Mouse (Mus musculus): ENCODE results near the gene Tlr7. TPM values are rescaled to one million over a fixed set of nuclear protein-coding genes. Genes with fewer than 3 reads are reported as not detected.

Gene Tlr7
- total and polyA plus RNA-seq, 3 experiments: 10.2 to 34.2 (median 27.9) TPM

GRCm38 (mm10) chrX:167344356-167344755 lies 14.0 kb upstream of the Tlr7 start:
- Histone ChIP-seq H3K9ac (ENCODE audit: insufficient read depth, low read depth) (no peak overlapping the region), H3K27ac (ENCODE audit: insufficient read depth, low read depth) (no peak overlapping the region), H3K4me1 (ENCODE audit: control insufficient read depth in 1 of 2, insufficient read depth in 2 of 2) (peaks cover 4 to 37% of the 10 kb centered on the region in 2 experiments; a peak in 3 of 4 replicates), H3K27me3 (replicated peaks) (no peaks in the 10 kb centered on the region), H3K9me3 (replicated peaks; ENCODE audit: low read length) (no peaks in the 10 kb centered on the region), H3K4me3 (replicated peaks in 1 of 3; ENCODE audit: low read depth in 2 of 3, low read length in 2 of 3, poor library complexity in 1 of 3) (no peak overlapping the region), H3K79me2 (replicated peaks; ENCODE audit: control insufficient read depth, extremely low read depth, insufficient read depth, poor library complexity, severe bottlenecking) (no peaks in the 10 kb centered on the region), H3K36me3 (replicated peaks in 1 of 2; ENCODE audit: control insufficient read depth in 1 of 2, insufficient read depth in 1 of 2, low read length in 1 of 2) (peaks cover 0 to 7% of the 10 kb centered on the region in 2 experiments), H3K4me2 (ENCODE audit: insufficient read depth, low read depth, poor library complexity, severe bottlenecking) (no peak overlapping the region)
- no peak for TF ChIP-seq SIN3A (IDR thresholded peaks at IDR 0.05; ENCODE audit: low read length)
- no peak for TF ChIP-seq EP300 (IDR thresholded peaks at IDR 0.05; ENCODE audit: low read length)
- TF ChIP-seq POLR2AphosphoS2 (IDR thresholded peaks at IDR 0.05; ENCODE audit: low read depth, low read length): no peak
- no peak for TF ChIP-seq MAX (IDR thresholded peaks at IDR 0.05; ENCODE audit: low read length)
- TF ChIP-seq UBTF (IDR thresholded peaks at IDR 0.05; ENCODE audit: low read depth, low read length): no peak
- no peak for TF ChIP-seq MAFK (IDR thresholded peaks at IDR 0.05; ENCODE audit: insufficient replicate concordance, low read length)
- no peak for TF ChIP-seq JUND (conservative IDR thresholded peaks at IDR 0.05; ENCODE audit: low read depth, low read length)
- no peak for TF ChIP-seq MEF2A (IDR thresholded peaks at IDR 0.05; ENCODE audit: borderline replicate concordance, low read depth, low read length)
- no peak for TF ChIP-seq MYC (IDR thresholded peaks at IDR 0.05; ENCODE audit: low read depth, low read length)
- no peak for TF ChIP-seq GABPA (IDR thresholded peaks at IDR 0.05; ENCODE audit: insufficient replicate concordance, low read depth, low read length)
- TF ChIP-seq MXI1 (IDR thresholded peaks at IDR 0.05; ENCODE audit: low read depth, low read length): no peak
- TF ChIP-seq BHLHE40 (IDR thresholded peaks at IDR 0.05; ENCODE audit: low read depth, low read length): no peak
- TF ChIP-seq CHD1 (IDR thresholded peaks at IDR 0.05; ENCODE audit: low read depth, low read length): no peak
- no peak for TF ChIP-seq TBP (conservative IDR thresholded peaks at IDR 0.05; ENCODE audit: low read depth, low read length)
- TF ChIP-seq NRF1 (IDR thresholded peaks at IDR 0.05; ENCODE audit: low read depth, low read length): no peak
- DNase-seq (ENCODE audit: extremely low read depth): no peak
- in situ Hi-C loops (cut with MboI; ENCODE audit: low pct_ligation_motif_present, low pct_unique_long_range_greater_than_20kb, low sequenced_read_pairs): no loop called here
- dilution Hi-C loops (cut with MboI; ENCODE audit: extremely low pct_ligation_motif_present, extremely low pct_unique_long_range_greater_than_20kb, low sequenced_read_pairs): no loop called here

GRCm38 (mm10) chrX:167341811-167342210 lies 11.5 kb upstream of the Tlr7 start:
- H3K27ac ChIP-seq (ENCODE audit: insufficient read depth, low read depth): no peak overlapping the region
- in situ Hi-C loops (cut with MboI; ENCODE audit: low pct_ligation_motif_present, low pct_unique_long_range_greater_than_20kb, low sequenced_read_pairs): no loop called here
- H3K9ac ChIP-seq (ENCODE audit: insufficient read depth, low read depth): no peak overlapping the region
- no peaks in the 10 kb centered on the region for H3K9me3 ChIP-seq (replicated peaks; ENCODE audit: low read length)
- no peaks in the 10 kb centered on the region for H3K79me2 ChIP-seq (replicated peaks; ENCODE audit: control insufficient read depth, extremely low read depth, insufficient read depth, poor library complexity, severe bottlenecking)
- no peak for DNase-seq (ENCODE audit: extremely low read depth)
- H3K36me3 ChIP-seq (replicated peaks in 1 of 2; ENCODE audit: control insufficient read depth in 1 of 2, insufficient read depth in 1 of 2, low read length in 1 of 2): no peaks in the 10 kb centered on the region
- H3K27me3 ChIP-seq (replicated peaks): no peaks in the 10 kb centered on the region
- TF ChIP-seq EP300 (IDR thresholded peaks at IDR 0.05; ENCODE audit: low read length) (no peak), TCF12 (IDR thresholded peaks at IDR 0.05; ENCODE audit: low read depth, low read length) (no peak), GABPA (IDR thresholded peaks at IDR 0.05; ENCODE audit: insufficient replicate concordance, low read depth, low read length) (no peak), ETS1 (conservative IDR thresholded peaks at IDR 0.05; ENCODE audit: low read depth, low read length) (no peak), MYC (IDR thresholded peaks at IDR 0.05; ENCODE audit: low read depth, low read length) (no peak), NELFE (IDR thresholded peaks at IDR 0.05; ENCODE audit: low read depth, low read length) (no peak)
- H3K4me3 ChIP-seq (replicated peaks in 1 of 3; ENCODE audit: low read depth in 2 of 3, low read length in 2 of 3, poor library complexity in 1 of 3): no peak overlapping the region
- H3K4me2 ChIP-seq (ENCODE audit: insufficient read depth, low read depth, poor library complexity, severe bottlenecking): no peak overlapping the region
- H3K4me1 ChIP-seq (ENCODE audit: control insufficient read depth in 1 of 2, insufficient read depth in 2 of 2): peaks cover 4 to 34% of the 10 kb centered on the region in 2 experiments; a peak in 3 of 4 replicates
- dilution Hi-C loops (cut with MboI; ENCODE audit: extremely low pct_ligation_motif_present, extremely low pct_unique_long_range_greater_than_20kb, low sequenced_read_pairs): no loop called here
